Mouse (Mus musculus) cerebellum, adult 2 months (tissue): ENCODE data around the gene Il23a.

Experiments used
- CTCF ChIP-seq: fragments of 200-500 bp; IDR thresholded peaks from 2 replicates; pipeline ENCODE4 v1.5.1; 2011; ENCODE audit warnings: low read depth, mild to moderate bottlenecking, control low read depth, low read length, moderate library complexity, borderline replicate concordance; ENCODE audit not compliant: insufficient read depth
- POLR2A ChIP-seq: fragments of 200-500 bp; IDR thresholded peaks from 2 replicates; pipeline ENCODE4 v1.6.1; 2011; ENCODE audit warnings: low read length, control low read depth, borderline replicate concordance; ENCODE audit not compliant: insufficient read depth

GRCm38 (mm10) chr10:128298702-128299171 lies at the start of gene Il23a:
- TF ChIP-seq POLR2A (no peak), CTCF (no peak)
